Mouse (Mus musculus): Measurements from ENCODE around the gene Gja6. TPM values are rescaled to one million over a fixed set of nuclear protein-coding genes. Genes with fewer than 3 reads are reported as not detected.

Gja6 gene
- 0.20 and 0.31 TPM in 2 replicates for polyA plus RNA-seq (2014; fragmentation: Nextera tagmentation; extraction: Ambion mirVana)

GRCm38 (mm10) chrX:160906952-160907351 is at the start of gene Gja6:
Gja6 (minus strand) TSS chrX:160907052.
- Histone ChIP-seq H3K4me1 (ENCODE audit: control insufficient read depth, insufficient read depth, low read length) (no peaks in the 10 kb centered on the region), H3K27ac (ENCODE audit: low read depth, low read length) (no peak within 1 kb of the TSS), H3K4me3 (ENCODE audit: low read length) (no peak within 1 kb of the TSS), H3K36me3 (ENCODE audit: control insufficient read depth, insufficient read depth, low read length) (no peaks in the 10 kb centered on the region), H3K27me3 (ENCODE audit: control insufficient read depth, insufficient read depth, low read length) (no peaks in the 10 kb centered on the region), H3K9me3 (ENCODE audit: control insufficient read depth, low read length) (no peaks in the 10 kb centered on the region), H3K4me2 (replicated peaks; ENCODE audit: low read depth, low read length) (no peak within 1 kb of the TSS), H3K9ac (ENCODE audit: low read depth, low read length) (no peak within 1 kb of the TSS)
- no peak for ATAC-seq (ENCODE audit: low FRiP score, low TSS enrichment)
- WGBS, result 52% methylated on average over 4 of the region's 4 CpGs

DNA sequence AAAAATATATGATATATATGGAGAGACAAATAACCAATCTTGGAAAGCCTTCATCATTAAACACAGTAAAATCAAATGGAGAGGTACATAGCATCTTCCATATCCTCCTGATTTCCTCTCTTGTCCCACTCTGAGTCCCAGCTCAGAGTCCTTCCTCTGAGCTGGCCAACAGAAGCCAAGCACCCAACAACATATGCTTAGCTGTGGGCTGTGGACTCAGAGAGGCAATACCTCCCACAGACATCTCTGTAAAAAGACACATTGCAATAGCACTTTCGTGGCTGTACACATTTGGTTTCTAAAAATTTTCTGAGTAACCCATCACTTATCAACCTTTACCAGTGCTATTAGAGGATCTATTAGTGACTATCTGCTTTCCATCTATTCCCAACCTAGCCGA is 42.7 kb upstream of the Gja6 start:
- H3K4me2 ChIP-seq (replicated peaks; ENCODE audit: low read depth, low read length), result no peak overlapping the region
- H3K9ac ChIP-seq (ENCODE audit: low read depth, low read length), result no peak overlapping the region
- no peaks in the 10 kb centered on the region for H3K9me3 ChIP-seq (ENCODE audit: control insufficient read depth, low read length)
- H3K36me3 ChIP-seq (ENCODE audit: control insufficient read depth, insufficient read depth, low read length), result no peaks in the 10 kb centered on the region
- 88% methylated on average over 2 of the region's 2 CpGs for WGBS
- peaks cover 2% of the 10 kb centered on the region; the same call in 1 of the 2 replicates for H3K27me3 ChIP-seq (ENCODE audit: control insufficient read depth, insufficient read depth, low read length)
- H3K27ac ChIP-seq (ENCODE audit: low read depth, low read length), result no peak overlapping the region
- H3K4me1 ChIP-seq (ENCODE audit: control insufficient read depth, insufficient read depth, low read length), result no peaks in the 10 kb centered on the region
- no peak for ATAC-seq (ENCODE audit: low FRiP score, low TSS enrichment)
- H3K4me3 ChIP-seq (ENCODE audit: low read length), result no peak overlapping the region

DNA sequence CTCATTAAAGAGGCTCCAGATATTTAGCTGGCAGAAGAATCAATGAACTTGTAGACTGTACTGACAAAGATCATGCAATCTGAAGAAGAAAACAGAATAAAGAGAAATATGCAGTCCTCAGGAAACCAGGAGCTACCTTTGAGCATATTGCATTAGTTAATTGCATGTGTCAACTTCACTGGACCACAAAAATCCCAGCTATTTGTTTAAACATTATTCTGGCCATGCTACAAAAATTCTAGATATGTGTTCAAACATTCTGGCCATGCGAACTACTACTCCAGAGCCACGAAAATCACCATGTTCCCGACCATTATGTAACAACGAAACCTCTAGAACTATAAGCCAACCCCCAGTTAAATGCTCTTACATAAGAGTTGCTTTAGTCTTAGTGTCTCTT is 37.9 kb upstream of the Gja6 start:
- H3K36me3 ChIP-seq (ENCODE audit: control insufficient read depth, insufficient read depth, low read length), result no peaks in the 10 kb centered on the region
- H3K9me3 ChIP-seq (ENCODE audit: control insufficient read depth, low read length), result no peaks in the 10 kb centered on the region
- peaks cover 2% of the 10 kb centered on the region; the same call in 1 of the 2 replicates for H3K27me3 ChIP-seq (ENCODE audit: control insufficient read depth, insufficient read depth, low read length)
- H3K27ac ChIP-seq (ENCODE audit: low read depth, low read length), result no peak overlapping the region
- H3K4me3 ChIP-seq (ENCODE audit: low read length), result no peak overlapping the region
- no peak for ATAC-seq (ENCODE audit: low FRiP score, low TSS enrichment)
- 75% methylated on average over 4 of the region's 4 CpGs for WGBS
- H3K4me2 ChIP-seq (replicated peaks; ENCODE audit: low read depth, low read length), result no peak overlapping the region
- no peak overlapping the region for H3K9ac ChIP-seq (ENCODE audit: low read depth, low read length)
- H3K4me1 ChIP-seq (ENCODE audit: control insufficient read depth, insufficient read depth, low read length), result no peaks in the 10 kb centered on the region

DNA sequence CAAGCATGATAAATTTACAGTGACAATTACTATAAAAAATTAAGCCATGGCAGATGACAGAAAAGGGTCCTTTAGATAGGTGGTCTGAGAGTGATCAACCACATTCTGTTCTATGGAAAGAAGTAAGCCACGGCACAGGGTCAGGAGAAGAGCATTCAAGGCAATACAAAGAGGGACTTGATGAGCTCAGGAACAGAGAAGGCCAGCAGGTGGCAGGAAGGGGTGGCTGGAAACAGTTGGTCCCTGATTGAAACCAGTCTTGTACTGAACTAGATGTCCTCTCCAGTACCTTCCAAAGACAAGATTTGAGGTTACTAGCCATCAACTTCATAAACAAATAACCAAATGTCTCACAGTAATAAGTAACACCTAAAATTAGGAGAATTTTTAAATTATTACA is 28.7 kb upstream of the Gja6 start:
- no peak overlapping the region for H3K27ac ChIP-seq (ENCODE audit: low read depth, low read length)
- H3K4me3 ChIP-seq (ENCODE audit: low read length), result no peak overlapping the region
- H3K4me2 ChIP-seq (replicated peaks; ENCODE audit: low read depth, low read length), result no peak overlapping the region
- 74% methylated on average over 1 of the region's 1 CpGs for WGBS
- H3K27me3 ChIP-seq (ENCODE audit: control insufficient read depth, insufficient read depth, low read length), result no peaks in the 10 kb centered on the region
- H3K36me3 ChIP-seq (ENCODE audit: control insufficient read depth, insufficient read depth, low read length), result no peaks in the 10 kb centered on the region
- no peak overlapping the region for H3K9ac ChIP-seq (ENCODE audit: low read depth, low read length)
- ATAC-seq (ENCODE audit: low FRiP score, low TSS enrichment), result no peak
- no peaks in the 10 kb centered on the region for H3K4me1 ChIP-seq (ENCODE audit: control insufficient read depth, insufficient read depth, low read length)
- H3K9me3 ChIP-seq (ENCODE audit: control insufficient read depth, low read length), result no peaks in the 10 kb centered on the region

GRCm38 (mm10) chrX:160930656-160931055 is 23.8 kb upstream of the Gja6 start:
- Histone ChIP-seq H3K4me3 (ENCODE audit: low read length) (no peak overlapping the region), H3K4me1 (ENCODE audit: control insufficient read depth, insufficient read depth, low read length) (no peaks in the 10 kb centered on the region), H3K9me3 (ENCODE audit: control insufficient read depth, low read length) (no peaks in the 10 kb centered on the region), H3K27me3 (ENCODE audit: control insufficient read depth, insufficient read depth, low read length) (no peaks in the 10 kb centered on the region), H3K9ac (ENCODE audit: low read depth, low read length) (no peak overlapping the region), H3K36me3 (ENCODE audit: control insufficient read depth, insufficient read depth, low read length) (no peaks in the 10 kb centered on the region), H3K27ac (ENCODE audit: low read depth, low read length) (no peak overlapping the region), H3K4me2 (replicated peaks; ENCODE audit: low read depth, low read length) (no peak overlapping the region)
- no peak for ATAC-seq (ENCODE audit: low FRiP score, low TSS enrichment)

GRCm38 (mm10) chrX:160928870-160929269 is 22.0 kb upstream of the Gja6 start:
- no peak overlapping the region for H3K4me3 ChIP-seq (ENCODE audit: low read length)
- no peaks in the 10 kb centered on the region for H3K27me3 ChIP-seq (ENCODE audit: control insufficient read depth, insufficient read depth, low read length)
- no peaks in the 10 kb centered on the region for H3K4me1 ChIP-seq (ENCODE audit: control insufficient read depth, insufficient read depth, low read length)
- ATAC-seq (ENCODE audit: low FRiP score, low TSS enrichment), result no peak
- H3K27ac ChIP-seq (ENCODE audit: low read depth, low read length), result no peak overlapping the region
- no peak overlapping the region for H3K4me2 ChIP-seq (replicated peaks; ENCODE audit: low read depth, low read length)
- H3K36me3 ChIP-seq (ENCODE audit: control insufficient read depth, insufficient read depth, low read length), result no peaks in the 10 kb centered on the region
- H3K9me3 ChIP-seq (ENCODE audit: control insufficient read depth, low read length), result no peaks in the 10 kb centered on the region
- WGBS, result 94% methylated on average over 1 of the region's 1 CpGs
- H3K9ac ChIP-seq (ENCODE audit: low read depth, low read length), result no peak overlapping the region

- 91% methylated on average over 3 of the region's 3 CpGs for WGBS
- Histone ChIP-seq H3K36me3 (ENCODE audit: control insufficient read depth, insufficient read depth, low read length) (no peaks in the 10 kb centered on the region), H3K4me1 (ENCODE audit: control insufficient read depth, insufficient read depth, low read length) (no peaks in the 10 kb centered on the region), H3K9ac (ENCODE audit: low read depth, low read length) (no peak overlapping the region), H3K27me3 (ENCODE audit: control insufficient read depth, insufficient read depth, low read length) (no peaks in the 10 kb centered on the region), H3K27ac (ENCODE audit: low read depth, low read length) (no peak overlapping the region), H3K4me3 (ENCODE audit: low read length) (no peak overlapping the region), H3K4me2 (replicated peaks; ENCODE audit: low read depth, low read length) (no peak overlapping the region), H3K9me3 (ENCODE audit: control insufficient read depth, low read length) (no peaks in the 10 kb centered on the region)
- no peak for ATAC-seq (ENCODE audit: low FRiP score, low TSS enrichment)
Measured at GRCm38 (mm10) chrX:160919022-160919637, 12.3 kb upstream of the Gja6 start.

- WGBS, result 80% methylated on average over 4 of the region's 4 CpGs
- Histone ChIP-seq H3K4me2 (replicated peaks; ENCODE audit: low read depth, low read length) (no peak overlapping the region), H3K27ac (ENCODE audit: low read depth, low read length) (no peak overlapping the region), H3K36me3 (ENCODE audit: control insufficient read depth, insufficient read depth, low read length) (no peaks in the 10 kb centered on the region), H3K27me3 (ENCODE audit: control insufficient read depth, insufficient read depth, low read length) (no peaks in the 10 kb centered on the region), H3K9me3 (ENCODE audit: control insufficient read depth, low read length) (no peaks in the 10 kb centered on the region), H3K4me1 (ENCODE audit: control insufficient read depth, insufficient read depth, low read length) (no peaks in the 10 kb centered on the region), H3K9ac (ENCODE audit: low read depth, low read length) (no peak overlapping the region), H3K4me3 (ENCODE audit: low read length) (no peak overlapping the region)
- no peak for ATAC-seq (ENCODE audit: low FRiP score, low TSS enrichment)
Measured at GRCm38 (mm10) chrX:160906477-160906876, 375 bp downstream of the Gja6 start.

DNA sequence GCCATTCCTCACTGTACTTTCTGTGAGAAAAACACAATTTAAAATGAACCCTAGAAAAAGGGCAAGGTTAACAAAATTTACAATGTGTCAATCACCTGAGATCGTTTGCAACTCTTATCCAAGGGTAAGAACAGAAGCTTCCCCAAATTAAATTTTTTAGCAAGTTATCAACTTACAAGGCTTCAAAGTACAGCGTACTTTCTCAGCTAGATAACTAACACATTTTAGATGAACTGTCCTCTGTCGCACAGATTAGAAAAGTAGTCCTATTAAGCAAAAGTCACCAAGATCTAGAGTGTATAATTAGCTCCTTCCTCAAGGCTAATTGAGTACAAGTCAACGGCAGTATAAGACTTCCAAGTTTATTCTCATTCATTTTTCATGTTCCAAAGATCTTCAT is 939 bp downstream of the Gja6 start:
- no peak for ATAC-seq (ENCODE audit: low FRiP score, low TSS enrichment)
- H3K27me3 ChIP-seq (ENCODE audit: control insufficient read depth, insufficient read depth, low read length), result no peaks in the 10 kb centered on the region
- H3K9me3 ChIP-seq (ENCODE audit: control insufficient read depth, low read length), result no peaks in the 10 kb centered on the region
- no peak overlapping the region for H3K27ac ChIP-seq (ENCODE audit: low read depth, low read length)
- H3K4me2 ChIP-seq (replicated peaks; ENCODE audit: low read depth, low read length), result no peak overlapping the region
- H3K36me3 ChIP-seq (ENCODE audit: control insufficient read depth, insufficient read depth, low read length), result no peaks in the 10 kb centered on the region
- H3K4me1 ChIP-seq (ENCODE audit: control insufficient read depth, insufficient read depth, low read length), result no peaks in the 10 kb centered on the region
- H3K9ac ChIP-seq (ENCODE audit: low read depth, low read length), result no peak overlapping the region
- 74% methylated on average over 4 of the region's 4 CpGs for WGBS
- no peak overlapping the region for H3K4me3 ChIP-seq (ENCODE audit: low read length)
